Mouse (Mus musculus): ENCODE data around the gene Gab1.

Gab1 gene

DNA sequence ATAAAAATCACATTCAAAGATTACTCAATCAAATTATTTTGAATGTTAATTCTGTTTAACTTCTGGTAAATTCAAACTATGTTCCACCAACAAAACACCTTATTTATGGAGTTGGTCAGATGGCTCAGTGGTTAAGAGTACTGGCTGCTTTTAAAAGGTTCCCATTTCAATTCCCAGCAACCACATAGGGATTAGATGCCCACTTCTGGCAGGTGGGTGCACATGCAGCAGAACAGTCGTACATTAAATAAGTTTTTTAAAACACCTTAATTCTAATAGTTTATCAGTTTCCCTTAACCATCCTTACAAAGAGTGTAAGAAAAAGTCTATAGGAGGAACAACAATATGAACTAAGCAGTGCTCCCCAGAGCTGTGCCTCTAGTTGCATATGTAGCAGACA lies 165.9 kb downstream of the Gab1 start:
- no peaks in the 10 kb centered on the region for H3K9me3 ChIP-seq (ENCODE audit: low read length)
- H3K36me3 ChIP-seq (ENCODE audit: insufficient read depth, low read length): peaks cover 77% of the 10 kb centered on the region
- no peaks in the 10 kb centered on the region for H3K27me3 ChIP-seq (ENCODE audit: insufficient read depth, low read length)
- TF ChIP-seq POU5F1 (IDR thresholded peaks at IDR 0.05; ENCODE audit: borderline replicate concordance, low read length) (no peak), CTCF (conservative IDR thresholded peaks at IDR 0.05; ENCODE audit: low read length) (no peak), NANOG (IDR thresholded peaks at IDR 0.05; ENCODE audit: borderline replicate concordance, low read length) (no peak)
- no peak overlapping the region for H3K4me3 ChIP-seq (replicated peaks; ENCODE audit: low read length)
- H3K4me1 ChIP-seq (replicated peaks; ENCODE audit: low read depth, low read length): peaks cover 5% of the 10 kb centered on the region; the same call in 1 of the 2 replicates

Measured in E14TG2a.4 (cell line).